Mouse (Mus musculus): ENCODE data around the gene Lck. TPM values are rescaled to one million over a fixed set of nuclear protein-coding genes. Genes with fewer than 3 reads are reported as not detected.

Lck gene
- total RNA-seq, 2 experiments from 2014 or later, result 2.5 to 2.7 TPM

DNA sequence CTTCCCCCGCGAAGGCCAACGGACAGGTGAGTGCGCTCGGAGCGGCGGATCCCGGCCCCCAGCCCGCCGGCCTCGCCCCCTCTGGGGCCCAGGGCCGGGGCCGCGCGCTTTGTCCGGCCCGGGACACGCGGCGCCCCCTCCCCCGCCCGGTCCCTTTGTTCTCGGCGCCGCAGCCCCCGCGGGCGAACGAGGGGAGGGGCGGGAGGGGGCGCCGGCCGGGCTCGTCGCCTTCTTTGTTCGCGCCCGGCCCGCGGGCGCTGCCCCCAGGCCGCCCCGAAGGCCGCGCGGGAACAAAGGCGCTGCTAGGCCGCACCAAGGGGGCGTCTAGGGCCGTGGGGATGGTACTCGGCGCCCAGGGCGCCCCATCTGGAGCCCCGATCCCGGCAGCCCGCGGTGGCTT lies 59.5 kb downstream of the Lck start:
- intact Hi-C loops (cut with DNase I), result loop anchor here (1.0 kb wide), 1 partner anchor 19 kb away; no protein-coding TSS in a partner anchor

DNA sequence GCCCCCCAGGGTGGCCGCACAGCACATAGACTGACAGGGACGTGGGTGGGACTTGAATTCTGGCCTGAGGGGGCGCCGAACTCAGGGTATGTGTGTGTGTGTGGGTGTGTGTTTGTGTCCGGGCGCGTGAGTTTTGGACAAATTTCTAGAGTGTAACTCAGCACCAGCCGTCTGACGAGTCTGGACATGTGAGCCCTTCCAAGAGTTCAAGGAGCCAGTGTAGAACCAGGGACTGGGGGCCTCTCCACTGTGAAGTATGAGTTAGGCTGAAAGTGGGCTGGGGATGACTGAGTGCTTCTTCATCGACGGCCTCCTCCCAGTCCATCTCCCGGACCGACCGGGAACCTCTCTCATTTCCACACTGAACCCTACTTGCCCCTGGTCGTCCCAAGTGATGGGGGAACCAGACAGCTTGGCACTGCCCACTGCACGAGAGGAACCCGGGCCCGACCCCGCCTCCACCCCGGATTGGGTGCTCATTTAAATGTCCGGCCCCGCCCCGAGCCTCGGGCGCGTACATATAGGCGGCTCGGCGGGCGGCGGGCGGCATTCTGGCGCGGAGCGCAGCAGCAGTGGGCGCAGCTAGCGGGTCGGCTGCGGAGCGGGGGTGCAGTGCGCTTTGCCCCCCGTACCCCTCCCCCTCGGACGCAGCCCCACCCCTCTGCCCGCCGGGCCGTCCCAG lies 60.2 kb downstream of the Lck start, which contains the start of gene Marcksl1:
Gene Marcksl1 (plus strand): TSS at position 496 of the 682 bp plus-strand sequence.
- DNase-seq (ENCODE audit: low spot score in 2 of 2), result peak; percentile 78 to 79
- intact Hi-C loops (cut with DNase I), result no loop called here

More for the DNA sequence above, 59.5 kb downstream of the Lck start:
- DNase-seq (ENCODE audit: low spot score in 2 of 2), result no peak

DNA sequence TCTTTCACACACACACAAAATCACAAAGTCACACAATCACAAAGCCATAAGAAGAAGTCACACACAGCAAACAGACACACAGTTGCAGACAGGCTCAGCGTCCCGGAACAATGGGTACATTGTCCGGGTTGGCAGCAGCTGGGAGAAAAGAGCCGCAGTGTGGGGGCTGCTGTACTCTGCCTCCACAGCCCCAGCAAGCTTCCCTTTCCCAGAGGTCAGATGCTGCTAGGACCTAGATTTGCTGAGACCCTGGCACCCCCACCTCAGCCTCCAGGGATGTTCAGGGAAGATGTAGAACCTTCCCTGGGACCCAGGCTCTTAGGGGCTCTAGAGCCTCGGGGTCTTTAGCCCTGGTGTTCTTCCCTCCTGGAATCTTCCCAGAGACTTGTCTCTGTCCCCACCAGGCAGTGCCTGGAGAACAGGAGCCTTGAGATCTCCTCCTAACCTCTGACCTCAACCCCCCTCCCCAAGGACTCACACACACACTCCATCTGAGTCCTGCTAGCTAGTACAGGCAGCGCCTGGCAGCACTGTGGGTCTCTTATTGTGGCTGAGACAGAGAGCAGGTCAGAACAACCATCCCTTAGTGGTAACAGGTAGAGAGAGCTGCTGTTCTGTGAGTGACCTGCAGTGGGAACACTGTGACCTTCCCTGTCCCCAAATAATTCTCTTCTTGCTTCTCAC lies 61.9 kb downstream of the Lck start:
- no peak for DNase-seq (ENCODE audit: low spot score in 2 of 2)
- intact Hi-C loops (cut with DNase I), result no loop called here

DNA sequence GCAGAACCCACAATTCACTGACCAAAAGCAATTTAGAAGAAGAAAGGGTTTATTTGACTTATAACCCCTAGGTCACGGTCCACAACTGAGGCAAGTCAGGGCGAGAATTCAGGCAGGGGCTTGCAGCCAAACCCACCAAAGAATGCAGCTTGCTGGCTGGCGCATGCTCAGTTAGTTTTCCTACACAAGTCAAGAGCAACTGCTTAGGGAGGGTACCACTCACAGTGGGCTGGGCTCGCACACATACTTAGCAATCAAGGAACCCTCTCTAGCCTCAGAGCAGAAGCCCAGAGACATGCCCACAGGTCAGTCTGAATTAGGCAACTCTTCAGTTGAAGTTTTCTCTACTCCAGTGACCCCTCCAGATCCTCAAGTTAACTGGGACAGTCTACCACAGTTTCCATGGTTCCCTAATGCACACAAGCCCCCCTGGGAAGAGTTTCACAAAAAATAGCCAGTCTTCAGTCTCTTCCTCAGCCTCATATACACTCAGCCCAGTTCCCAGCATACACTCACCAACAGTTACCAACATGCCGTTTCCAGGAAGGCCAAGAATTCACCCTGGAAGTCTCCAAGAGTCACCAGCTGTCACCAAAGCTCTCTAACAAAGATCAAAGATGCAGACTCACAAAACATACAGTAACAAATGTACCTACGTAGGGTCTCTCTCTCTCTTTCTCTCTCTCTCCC lies 62.6 kb downstream of the Lck start:
- intact Hi-C loops (cut with DNase I), result no loop called here
- DNase-seq (ENCODE audit: low spot score in 2 of 2), result no peak

DNA sequence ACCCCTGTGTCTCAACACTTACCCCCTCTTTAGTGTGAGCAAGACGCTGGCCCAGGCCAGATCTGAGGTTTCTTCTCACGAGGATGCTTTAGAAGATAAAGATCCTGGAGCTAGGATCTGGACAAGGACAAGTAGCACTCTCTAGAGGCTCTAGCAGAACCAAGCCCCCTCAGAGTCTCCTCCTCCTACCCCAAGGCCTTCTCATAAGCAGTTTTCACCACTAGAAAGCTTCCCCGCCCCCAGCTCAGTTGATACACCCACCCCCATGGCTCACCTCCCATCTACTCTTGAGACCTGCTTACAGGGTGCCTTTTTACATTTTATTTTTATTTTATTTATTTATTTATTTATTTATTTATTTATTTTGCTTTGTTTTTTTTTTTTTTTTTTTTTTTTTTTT lies 63.8 kb downstream of the Lck start:
- intact Hi-C loops (cut with DNase I), result no loop called here
- no peak for DNase-seq (ENCODE audit: low spot score in 2 of 2)

DNA sequence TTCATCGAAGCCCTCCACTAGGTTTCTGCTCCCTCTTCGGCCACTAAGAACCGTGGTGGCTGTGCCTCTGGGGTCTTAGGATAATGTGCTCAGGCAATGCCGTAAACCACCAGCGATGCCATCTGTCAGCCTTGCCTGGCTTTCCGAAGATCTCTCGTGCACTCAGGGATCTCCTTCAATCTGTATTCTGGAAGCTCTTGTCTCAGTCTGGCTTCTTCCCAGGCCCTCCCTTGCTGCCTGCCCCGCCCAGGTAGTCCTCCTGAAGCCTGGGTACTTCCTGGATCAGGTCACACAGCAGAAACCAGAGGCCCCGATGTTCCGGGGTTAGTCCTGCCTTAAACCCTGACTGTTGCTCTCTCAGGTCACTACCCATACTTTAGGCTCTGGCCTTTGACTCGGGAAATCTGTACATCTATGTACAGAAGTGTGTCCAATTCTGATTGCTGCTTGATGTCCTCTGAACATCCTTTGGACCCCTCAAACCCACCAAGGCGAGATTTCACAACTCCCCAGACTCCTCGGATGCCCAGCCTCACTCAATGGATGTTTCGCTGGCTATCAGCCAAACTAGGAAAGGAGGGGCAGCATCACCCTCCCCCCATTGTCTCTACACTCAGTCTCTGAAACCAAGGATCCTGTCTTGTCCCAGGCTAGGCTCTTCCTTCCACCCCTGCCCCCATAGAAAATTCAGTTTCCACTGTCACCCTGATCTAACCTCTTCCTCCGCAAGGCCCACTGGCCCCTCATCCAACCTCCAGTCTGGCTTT lies 64.4 kb downstream of the Lck start:
- intact Hi-C loops (cut with DNase I), result no loop called here
- DNase-seq (ENCODE audit: low spot score in 2 of 2), result no peak

DNA sequence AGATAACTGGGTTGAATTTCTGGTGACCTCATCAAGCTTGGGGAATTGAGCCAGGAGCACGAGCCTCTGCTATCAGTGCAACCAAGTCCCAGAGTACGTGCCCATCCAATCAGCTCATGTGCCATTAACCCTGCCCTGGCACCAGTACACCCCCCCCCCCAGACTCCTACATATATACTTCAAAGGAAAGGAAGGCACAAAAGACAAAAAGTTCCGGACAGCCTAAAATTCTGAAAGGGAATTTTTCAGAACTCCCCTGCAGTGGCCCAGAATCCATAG lies 65.3 kb downstream of the Lck start:
- intact Hi-C loops (cut with DNase I), result no loop called here
- DNase-seq (ENCODE audit: low spot score in 2 of 2), result no peak

DNA sequence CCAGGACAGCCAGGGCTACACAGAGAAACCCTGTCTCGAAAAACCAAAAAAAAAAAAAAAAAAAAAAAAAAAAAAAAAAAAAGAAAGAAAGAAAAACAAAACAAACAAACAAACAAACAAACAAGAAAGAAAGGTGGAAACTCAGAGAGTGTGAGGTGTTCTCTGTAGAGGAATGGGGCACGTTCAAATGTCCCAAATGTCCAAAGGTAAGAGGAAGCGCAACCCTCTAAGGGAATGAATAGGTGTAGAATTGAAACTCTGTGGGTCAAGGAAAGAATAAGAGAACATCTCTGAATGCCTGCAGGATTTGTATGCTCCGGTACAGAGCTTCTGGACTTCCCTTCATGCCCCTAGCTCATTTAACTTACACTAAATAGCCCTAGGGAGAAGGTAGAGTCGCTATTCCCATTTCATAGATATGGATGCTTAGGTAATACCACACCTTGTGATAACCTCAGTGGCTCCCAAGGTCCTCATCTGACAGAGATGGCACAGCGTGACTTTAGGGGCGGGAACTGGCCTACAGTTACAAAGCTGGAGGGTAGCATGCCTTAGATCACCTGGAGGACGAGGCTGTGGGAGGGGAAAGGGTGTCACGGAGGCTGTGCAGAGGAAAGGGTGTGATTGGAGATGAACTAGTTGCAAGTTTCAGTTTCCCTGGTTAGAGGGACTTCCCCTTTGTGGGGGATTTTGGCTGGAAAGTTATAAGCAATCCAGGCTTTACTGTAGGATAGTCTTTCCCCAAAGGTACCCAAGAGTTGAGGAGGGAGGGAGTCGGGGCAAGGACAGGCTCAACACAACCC lies 65.8 kb downstream of the Lck start:
- DNase-seq (ENCODE audit: low spot score in 2 of 2), result no peak
- intact Hi-C loops (cut with DNase I), result no loop called here

DNA sequence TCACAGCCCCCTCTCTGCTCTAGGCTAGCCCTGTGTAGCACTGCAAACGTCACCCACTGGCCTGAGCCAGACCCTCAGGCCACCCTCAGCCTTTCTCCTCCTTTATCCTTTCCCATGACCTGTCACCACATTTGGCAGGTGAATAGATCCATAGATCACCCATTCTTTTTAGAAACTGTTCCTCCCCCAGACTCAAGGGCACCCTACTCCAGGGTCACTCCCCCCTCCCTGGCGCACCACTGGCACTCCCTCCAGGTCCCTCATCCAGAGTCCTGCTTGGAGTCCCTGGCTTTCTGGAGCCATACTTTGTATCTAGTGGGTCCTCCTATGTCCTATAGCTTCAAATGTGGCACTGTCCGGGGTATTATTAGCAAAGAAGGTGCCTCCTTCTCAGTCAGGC lies 67.9 kb downstream of the Lck start:
- intact Hi-C loops (cut with DNase I), result no loop called here
- no peak for DNase-seq (ENCODE audit: low spot score in 2 of 2)

DNA sequence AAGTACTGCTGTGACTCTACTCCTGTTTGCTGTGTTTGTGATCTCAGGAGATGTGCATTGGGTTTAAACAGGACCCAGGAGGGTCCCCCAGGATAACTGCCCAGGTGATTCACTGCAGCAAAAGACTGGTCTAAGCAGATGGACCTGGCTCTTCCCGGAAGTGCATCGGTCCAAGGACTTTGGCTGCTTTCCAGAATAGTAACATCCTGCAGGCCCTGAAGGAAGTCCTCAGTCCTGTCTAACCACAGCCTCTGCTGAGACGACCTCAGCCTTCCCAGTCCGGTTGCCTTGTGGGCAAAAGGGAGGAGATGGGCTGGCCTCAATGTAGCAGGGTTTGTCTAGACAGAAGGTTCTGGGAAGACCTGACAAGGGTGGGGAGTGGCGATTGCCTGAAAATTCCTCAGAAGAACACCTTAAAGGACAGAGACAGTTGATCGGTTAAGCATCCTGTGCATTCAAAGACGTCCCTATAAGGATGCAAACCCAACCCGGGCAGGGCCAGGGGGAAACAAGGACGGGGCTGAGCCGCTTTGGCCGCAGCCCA lies 70.5 kb downstream of the Lck start:
- intact Hi-C loops (cut with DNase I), result loop anchor here (5.0 kb wide), 1 partner anchor 104 kb away; no protein-coding TSS in a partner anchor
- DNase-seq (ENCODE audit: low spot score in 2 of 2), result no peak

DNA sequence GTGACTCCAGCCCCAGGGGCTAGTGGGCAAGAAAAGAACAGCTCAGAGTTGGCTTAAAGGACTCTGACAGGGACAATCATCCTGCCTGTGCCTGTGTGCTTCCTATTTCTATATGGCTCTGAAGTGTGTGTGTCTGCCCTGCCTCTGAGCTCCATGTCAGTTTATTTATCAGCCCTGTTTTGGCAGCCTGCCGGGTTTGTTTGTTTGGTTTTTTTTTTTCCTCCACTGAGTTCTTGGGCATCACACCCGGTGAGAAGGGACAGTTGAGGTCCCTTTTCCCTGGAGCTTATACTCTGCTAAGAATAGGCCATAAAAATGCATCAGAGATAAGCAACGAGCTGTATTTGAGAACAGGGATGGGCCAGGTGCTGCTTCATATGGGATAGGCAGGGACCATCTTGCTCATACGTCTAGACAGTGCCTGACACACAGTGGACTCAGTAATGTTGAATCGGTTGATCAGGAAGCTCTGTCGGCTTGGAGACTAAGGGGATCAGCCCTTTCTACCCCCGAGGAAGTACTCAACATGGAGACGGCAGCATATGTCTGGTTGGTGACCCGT lies 71.0 kb downstream of the Lck start:
- DNase-seq (ENCODE audit: low spot score in 2 of 2), result no peak
- intact Hi-C loops (cut with DNase I), result loop anchor here (5.0 kb wide), 1 partner anchor 105 kb away; no protein-coding TSS in a partner anchor

DNA sequence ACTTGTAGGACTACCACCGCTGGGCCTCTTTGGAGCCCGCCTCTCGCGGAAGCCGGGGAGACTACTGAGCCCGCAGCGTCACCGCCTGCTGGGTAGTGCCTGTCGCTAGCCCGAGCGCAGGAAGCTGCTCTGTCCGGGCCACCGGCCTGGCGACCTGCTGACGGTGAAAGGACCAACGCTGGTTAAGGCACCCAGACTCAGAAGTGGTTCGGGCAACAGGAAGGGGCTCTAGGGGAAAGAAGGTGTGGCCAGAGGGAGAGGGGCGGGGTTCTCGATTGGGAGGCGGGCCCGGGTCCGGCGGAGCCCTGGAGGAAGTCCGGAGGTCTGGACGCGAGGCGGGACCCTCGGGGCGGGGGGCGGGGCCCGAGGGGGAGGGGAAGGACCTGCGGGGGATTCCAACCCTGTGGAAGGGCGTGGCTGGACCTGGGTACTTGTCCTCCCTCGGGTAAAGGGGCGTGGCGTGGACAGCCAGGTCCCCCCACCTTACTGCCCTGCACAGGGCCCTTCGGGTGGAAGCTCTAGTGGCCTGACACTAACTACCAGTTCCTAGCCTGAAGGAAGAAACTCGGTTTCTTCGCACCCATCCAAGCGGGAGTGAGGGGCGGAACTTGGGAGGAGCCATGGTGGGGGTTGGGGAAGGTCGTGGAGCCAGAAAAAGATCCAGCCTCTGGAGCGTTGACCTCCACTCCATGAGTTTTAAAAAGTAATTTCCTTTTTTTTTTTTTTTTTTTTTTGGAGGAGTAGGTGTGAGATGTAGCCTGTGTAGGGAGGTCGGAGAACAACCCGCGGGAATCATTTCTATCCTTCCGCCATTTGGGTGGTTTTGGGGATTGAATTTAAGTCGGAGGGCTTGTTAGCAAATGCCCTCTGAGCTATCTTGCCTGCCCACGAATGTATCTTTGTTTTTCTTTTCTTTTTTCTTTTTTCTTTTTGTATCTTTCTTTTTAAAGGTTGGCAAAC lies 72.6 kb downstream of the Lck start:
- intact Hi-C loops (cut with DNase I), result loop anchor here (5.0 kb wide), 1 partner anchor 106 kb away; no protein-coding TSS in a partner anchor
- DNase-seq (ENCODE audit: low spot score in 2 of 2), result peak; percentile 61 to 70

DNA sequence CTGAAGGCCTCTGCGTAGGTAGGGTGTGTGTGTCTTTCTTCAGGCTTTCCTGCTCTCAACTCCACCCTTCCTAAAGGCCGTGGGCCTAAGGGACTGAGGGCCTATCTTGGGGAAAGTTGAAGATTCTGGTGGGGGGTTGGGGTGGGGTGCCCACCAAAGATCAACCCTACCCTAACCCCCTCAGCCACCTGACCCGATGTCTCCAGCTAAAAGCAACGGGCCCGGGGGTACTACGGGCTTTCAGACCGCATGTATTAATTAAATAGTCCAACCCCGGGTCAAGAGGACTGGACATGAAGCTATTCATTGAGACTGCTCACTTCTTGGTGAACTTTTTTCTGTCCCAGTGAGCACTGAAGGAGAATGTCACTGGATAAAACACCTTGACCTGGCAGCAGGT lies 73.4 kb downstream of the Lck start:
- intact Hi-C loops (cut with DNase I), result loop anchor here (5.0 kb wide), 1 partner anchor 107 kb away; no protein-coding TSS in a partner anchor
- no peak for DNase-seq (ENCODE audit: low spot score in 2 of 2)

DNA sequence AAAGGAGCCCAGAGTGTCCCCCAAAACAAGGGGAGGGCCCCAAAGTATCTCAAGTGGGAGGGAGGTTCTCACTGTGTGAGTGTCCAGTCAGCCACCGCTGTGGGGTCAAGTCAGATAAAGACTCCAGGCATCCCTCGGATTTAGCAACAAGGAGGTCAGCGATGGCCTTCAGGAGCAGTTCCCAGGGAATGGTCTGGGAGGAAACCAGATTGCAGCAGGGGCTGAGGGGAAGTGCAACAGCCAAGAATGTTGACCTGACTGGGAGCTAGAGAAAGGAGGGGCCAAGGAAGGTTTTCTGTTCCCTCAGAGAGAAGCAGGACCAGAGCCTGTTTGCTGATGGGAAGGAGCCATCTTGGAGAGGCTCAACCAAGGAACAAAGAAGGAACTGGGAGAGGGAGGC lies 74.5 kb downstream of the Lck start:
- intact Hi-C loops (cut with DNase I), result no loop called here
- DNase-seq (ENCODE audit: low spot score in 2 of 2), result no peak
